Mouse (Mus musculus): ENCODE measurements around the gene Haao. TPM values are rescaled to one million over a fixed set of nuclear protein-coding genes. Genes with fewer than 3 reads are reported as not detected.
A peak's percentile ranks its signal among the peaks of the same experiment; 100 is the strongest.

Gene Haao
- polyA plus RNA-seq, 1 experiment from 2014 or later = 1.4 TPM

DNA sequence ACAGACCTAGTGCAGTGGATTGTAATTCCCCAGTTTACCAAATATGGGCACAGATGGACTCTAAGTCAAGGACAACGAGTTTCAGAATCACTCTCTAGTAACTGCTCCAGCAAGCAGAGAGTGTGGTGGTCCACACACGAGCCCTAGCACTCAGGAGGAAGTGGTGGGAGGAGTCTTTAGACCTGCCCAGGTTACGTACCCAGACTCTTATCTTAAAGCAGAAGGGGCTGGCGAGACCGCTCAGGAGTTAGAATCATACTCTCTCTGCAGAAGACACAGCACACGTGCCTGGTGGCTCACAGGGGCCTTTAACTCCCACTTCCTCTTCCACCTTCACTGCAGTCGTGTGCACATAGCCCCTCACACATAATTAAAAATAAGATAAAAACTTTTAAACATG, 40.4 kb downstream of the Haao start:
- WGBS = 64% methylated on average over 7 of the region's 7 CpGs
- H3K4me2 ChIP-seq = no peak overlapping the region
- no peaks in the 10 kb centered on the region for H3K27me3 ChIP-seq
- H3K27ac ChIP-seq = no peak overlapping the region
- no peak overlapping the region for H3K9ac ChIP-seq
- no peak for ATAC-seq (ENCODE audit: insufficient number of reproducible peaks, low FRiP score, low TSS enrichment, low read depth)
- H3K36me3 ChIP-seq = peaks cover 68% of the 10 kb centered on the region
- H3K9me3 ChIP-seq = no peaks in the 10 kb centered on the region
- no peak overlapping the region for H3K4me3 ChIP-seq
- no peaks in the 10 kb centered on the region for H3K4me1 ChIP-seq

DNA sequence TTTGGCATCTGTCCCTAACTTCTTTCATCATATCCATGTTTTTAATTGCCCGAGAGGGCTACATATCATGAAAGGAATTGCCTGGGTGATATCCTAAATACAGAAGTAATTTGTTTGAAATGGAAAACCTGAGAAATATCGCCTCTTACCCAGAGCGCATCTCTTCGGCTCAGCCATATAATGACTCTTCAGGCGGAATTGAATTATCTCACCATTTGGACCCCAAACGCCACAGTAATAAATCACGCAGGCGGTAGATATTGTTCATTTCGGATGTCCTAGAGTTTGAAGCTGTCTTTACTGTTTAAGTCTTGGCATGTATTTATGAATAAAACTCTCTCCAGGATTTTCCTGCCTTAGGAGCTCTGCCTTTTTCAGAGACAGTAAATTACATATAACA, 42.7 kb downstream of the Haao start:
- Histone ChIP-seq H3K9ac (no peak overlapping the region), H3K27ac (no peak overlapping the region), H3K4me3 (no peak overlapping the region), H3K4me2 (no peak overlapping the region), H3K36me3 (peaks cover 70% of the 10 kb centered on the region), H3K27me3 (no peaks in the 10 kb centered on the region), H3K4me1 (no peaks in the 10 kb centered on the region), H3K9me3 (no peaks in the 10 kb centered on the region)
- 82% methylated on average over 9 of the region's 9 CpGs for WGBS
- ATAC-seq (ENCODE audit: insufficient number of reproducible peaks, low FRiP score, low TSS enrichment, low read depth) = no peak

DNA sequence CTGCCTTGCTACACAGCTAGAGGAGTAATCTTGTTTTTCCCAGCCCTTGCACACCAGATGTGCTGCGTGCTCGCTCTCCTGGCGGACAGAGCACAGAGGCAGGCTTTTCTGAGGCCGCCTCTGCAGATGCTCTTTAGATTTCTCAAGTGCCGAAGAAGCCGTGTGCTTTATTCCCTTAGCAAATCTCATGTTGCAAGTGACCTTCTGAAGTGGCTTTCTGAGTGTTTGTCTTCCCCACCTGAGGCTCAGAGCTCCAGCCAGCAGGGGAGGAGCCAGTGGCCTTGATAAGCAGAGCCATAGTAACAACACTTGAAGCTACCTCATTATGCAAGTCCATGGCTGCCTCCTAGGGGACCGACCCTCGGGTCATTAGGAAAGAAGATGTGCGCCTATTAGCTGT, 43.8 kb downstream of the Haao start:
- Histone ChIP-seq H3K4me1 (no peaks in the 10 kb centered on the region), H3K27me3 (no peaks in the 10 kb centered on the region), H3K9me3 (no peaks in the 10 kb centered on the region), H3K36me3 (peaks cover 59% of the 10 kb centered on the region), H3K9ac (no peak overlapping the region), H3K27ac (no peak overlapping the region), H3K4me2 (no peak overlapping the region), H3K4me3 (no peak overlapping the region)
- no peak for ATAC-seq (ENCODE audit: insufficient number of reproducible peaks, low FRiP score, low TSS enrichment, low read depth)
- WGBS = 77% methylated on average over 9 of the region's 9 CpGs

DNA sequence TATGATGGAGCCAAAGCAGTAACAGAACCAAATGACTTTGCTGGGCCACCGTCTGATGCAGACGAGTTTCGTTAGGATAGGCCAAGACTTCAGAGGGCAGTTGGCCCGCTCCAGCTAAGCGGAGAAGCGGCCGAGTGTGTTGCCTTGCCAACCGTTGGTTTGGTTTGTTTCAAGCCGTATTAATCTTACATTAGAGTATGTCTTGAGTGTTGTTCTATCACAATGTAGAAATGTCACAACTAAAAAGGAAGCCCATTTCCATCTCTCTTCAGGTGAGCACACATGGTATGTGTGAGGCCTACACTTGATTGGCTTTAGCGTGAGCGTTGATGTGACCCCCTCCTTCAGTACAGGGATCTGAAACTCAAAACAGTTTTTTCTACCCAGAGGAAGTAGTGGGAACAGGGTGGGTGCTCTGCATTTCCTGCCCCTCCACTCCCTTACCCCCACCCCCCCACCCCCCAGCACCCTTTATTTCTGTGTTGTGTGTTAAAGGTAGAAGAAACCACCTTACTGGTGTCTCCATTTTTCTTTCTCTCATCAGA, 48.2 kb downstream of the Haao start:
- no peaks in the 10 kb centered on the region for H3K4me1 ChIP-seq
- 86% methylated on average over 11 of the region's 11 CpGs for WGBS
- H3K27ac ChIP-seq = no peak overlapping the region
- H3K9me3 ChIP-seq = no peaks in the 10 kb centered on the region
- H3K4me3 ChIP-seq = no peak overlapping the region
- H3K4me2 ChIP-seq = no peak overlapping the region
- H3K36me3 ChIP-seq = peaks cover 31% of the 10 kb centered on the region
- H3K9ac ChIP-seq = no peak overlapping the region
- no peak for ATAC-seq (ENCODE audit: insufficient number of reproducible peaks, low FRiP score, low TSS enrichment, low read depth)
- H3K27me3 ChIP-seq = no peaks in the 10 kb centered on the region

DNA sequence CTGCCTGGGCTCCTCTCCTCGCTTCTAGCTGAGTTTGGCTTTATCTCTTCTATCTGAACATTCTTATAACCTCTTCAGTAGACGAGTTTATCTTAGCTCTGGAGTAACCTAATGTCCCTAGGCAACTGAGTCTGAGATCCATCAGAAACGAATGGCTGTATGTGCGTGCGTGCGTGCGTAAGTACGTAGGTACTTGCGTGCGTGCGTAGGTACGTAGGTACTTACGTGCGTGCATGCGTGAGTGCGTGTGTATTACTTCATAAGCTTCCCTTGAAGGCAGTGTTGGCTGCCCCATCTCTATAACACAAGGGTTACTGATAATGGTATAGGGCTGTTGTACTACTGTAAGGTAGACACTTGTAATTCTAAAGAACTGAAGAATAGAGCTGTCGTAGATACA, 52.6 kb downstream of the Haao start:
- no peaks in the 10 kb centered on the region for H3K9me3 ChIP-seq
- H3K27me3 ChIP-seq = no peaks in the 10 kb centered on the region
- H3K4me1 ChIP-seq = no peaks in the 10 kb centered on the region; the same call in 1 of the 2 replicates
- peaks cover 12% of the 10 kb centered on the region for H3K36me3 ChIP-seq
- H3K4me2 ChIP-seq = no peak overlapping the region
- no peak overlapping the region for H3K9ac ChIP-seq
- ATAC-seq (ENCODE audit: insufficient number of reproducible peaks, low FRiP score, low TSS enrichment, low read depth) = no peak
- WGBS = 96% methylated on average over 17 of the region's 17 CpGs
- H3K4me3 ChIP-seq = no peak overlapping the region
- no peak overlapping the region for H3K27ac ChIP-seq

DNA sequence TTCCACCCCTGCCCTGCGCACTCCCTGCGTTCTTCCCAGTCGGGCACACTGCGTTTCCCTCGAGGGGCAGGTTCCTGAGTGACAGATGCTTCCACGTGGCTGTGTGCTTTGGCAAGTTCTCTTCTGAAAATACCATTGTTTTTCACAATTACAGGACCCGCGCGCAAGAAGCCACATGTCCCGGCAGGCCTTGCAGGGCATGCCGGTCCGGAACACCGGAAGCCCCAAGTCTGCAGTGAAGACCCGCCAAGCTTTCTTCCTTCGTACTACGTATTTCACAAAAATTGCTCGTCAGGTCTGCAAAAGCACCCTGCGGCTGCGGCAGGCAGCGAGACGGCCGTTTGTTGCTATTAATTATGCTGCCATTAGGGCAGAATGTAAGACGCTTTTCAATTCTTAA, 55.4 kb downstream of the Haao start:
- no peak for ATAC-seq (ENCODE audit: insufficient number of reproducible peaks, low FRiP score, low TSS enrichment, low read depth)
- H3K4me2 ChIP-seq = peak overlapping the region; percentile 5; the same call in 1 of the 2 replicates
- peaks cover 21% of the 10 kb centered on the region; the same call in 1 of the 2 replicates for H3K36me3 ChIP-seq
- H3K27ac ChIP-seq = no peak overlapping the region
- H3K9ac ChIP-seq = no peak overlapping the region
- H3K27me3 ChIP-seq = no peaks in the 10 kb centered on the region
- 46% methylated on average over 23 of the region's 23 CpGs for whole genome bisulfite sequencing
- peak overlapping the region; percentile 4; the same call in 1 of the 2 replicates for H3K4me3 ChIP-seq
- H3K9me3 ChIP-seq = no peaks in the 10 kb centered on the region
- no peaks in the 10 kb centered on the region; the same call in 1 of the 2 replicates for H3K4me1 ChIP-seq

- Histone ChIP-seq H3K27me3 (no peaks in the 10 kb centered on the region), H3K9me3 (no peaks in the 10 kb centered on the region), H3K4me1 (no peaks in the 10 kb centered on the region; the same call in 1 of the 2 replicates), H3K36me3 (peaks cover 26% of the 10 kb centered on the region; the same call in 1 of the 2 replicates), H3K9ac (no peak overlapping the region), H3K4me2 (no peak overlapping the region), H3K27ac (peak overlapping the region; percentile 63), H3K4me3 (no peak overlapping the region)
- 68% methylated on average over 5 of the region's 5 CpGs for WGBS
- ATAC-seq (ENCODE audit: insufficient number of reproducible peaks, low FRiP score, low TSS enrichment, low read depth) = no peak
These were observed 57.6 kb downstream of the Haao start for GRCm38 (mm10) chr17:83790158-83790557.

DNA sequence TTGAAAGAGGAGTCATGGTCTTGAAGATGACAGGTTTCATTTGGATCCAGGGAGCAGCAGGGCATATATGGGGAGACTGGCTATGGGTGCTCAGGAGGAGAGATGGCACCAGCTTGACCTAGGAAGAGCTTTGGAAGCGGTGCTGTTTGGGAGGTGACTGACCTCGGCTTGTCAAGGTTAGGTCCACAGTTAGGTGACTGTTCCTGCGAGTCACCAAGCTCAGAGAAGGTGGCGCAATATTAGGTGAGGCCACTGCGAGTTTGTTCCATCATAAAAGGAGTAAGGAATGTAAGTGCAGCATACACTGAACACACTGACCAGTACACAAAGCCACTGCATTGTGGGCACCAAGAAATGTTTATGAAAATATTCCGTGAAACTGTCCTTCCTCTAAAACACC, 61.3 kb downstream of the Haao start:
- no peak overlapping the region for H3K4me2 ChIP-seq
- H3K4me3 ChIP-seq = no peak overlapping the region
- peaks cover 30% of the 10 kb centered on the region for H3K36me3 ChIP-seq
- no peaks in the 10 kb centered on the region for H3K27me3 ChIP-seq
- no peak overlapping the region for H3K27ac ChIP-seq
- WGBS = 94% methylated on average over 6 of the region's 6 CpGs
- no peak overlapping the region for H3K9ac ChIP-seq
- no peaks in the 10 kb centered on the region for H3K9me3 ChIP-seq
- no peak for ATAC-seq (ENCODE audit: insufficient number of reproducible peaks, low FRiP score, low TSS enrichment, low read depth)
- peaks cover 9% of the 10 kb centered on the region; the same call in 1 of the 2 replicates for H3K4me1 ChIP-seq

DNA sequence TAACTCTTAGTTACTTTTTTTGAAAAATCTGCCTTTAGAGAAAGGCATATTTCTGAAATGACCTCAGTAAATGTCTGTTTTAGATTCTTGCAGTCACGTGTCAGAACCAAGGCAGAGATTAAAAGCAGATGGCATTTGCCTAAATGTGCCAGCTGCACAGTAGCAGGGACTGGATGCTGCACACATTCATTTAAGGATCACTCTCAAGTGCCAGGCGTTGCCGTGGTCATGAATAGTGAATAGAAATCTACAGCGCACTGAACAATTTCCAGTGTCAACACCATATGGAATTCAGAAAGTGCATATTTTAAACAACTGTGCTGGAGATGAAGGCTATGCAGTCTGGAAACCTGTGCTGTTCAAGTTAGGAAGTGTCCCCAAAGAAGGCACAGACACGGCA, 65.0 kb downstream of the Haao start:
- H3K9me3 ChIP-seq = no peaks in the 10 kb centered on the region
- H3K36me3 ChIP-seq = peaks cover 25% of the 10 kb centered on the region
- H3K4me3 ChIP-seq = no peak overlapping the region
- H3K27ac ChIP-seq = 0 out of 2 replicates have a peak overlapping the region, but pooled peaks have one; percentile 64
- no peaks in the 10 kb centered on the region for H3K27me3 ChIP-seq
- H3K9ac ChIP-seq = no peak overlapping the region
- ATAC-seq (ENCODE audit: insufficient number of reproducible peaks, low FRiP score, low TSS enrichment, low read depth) = no peak
- WGBS = 31% methylated on average over 5 of the region's 5 CpGs
- 0 out of 2 replicates have a peak, but pooled peaks cover 9% of the 10 kb centered on the region for H3K4me1 ChIP-seq
- H3K4me2 ChIP-seq = no peak overlapping the region

Other genes starting within 250 kb of the Haao start
- gene Kcng3, start 216.1 kb downstream of the Haao start, polyA plus RNA-seq (2015; fragmentation: Nextera tagmentation; extraction: Ambion mirVana) = not detected in 2 replicates
- gene Mta3, start 141.8 kb downstream of the Haao start, polyA plus RNA-seq (2015; fragmentation: Nextera tagmentation; extraction: Ambion mirVana) = 48.0 and 49.1 TPM in 2 replicates

Data from limb, embryonic 15.5 days (tissue).